Mouse (Mus musculus): ENCODE data around the gene Cnp. TPM values are rescaled to one million over a fixed set of nuclear protein-coding genes. Genes with fewer than 3 reads are reported as not detected.

Cnp gene
- polyA plus RNA-seq, 1 experiment from 2014 or later, result 14.2 TPM

- ATAC-seq (ENCODE audit: insufficient read depth), result peak; percentile 3; the same call in 1 of the 2 replicates
- 8% methylated on average over 11 of the region's 11 CpGs for WGBS (ENCODE audit: insufficient replicate concordance)
- H3K36me3 ChIP-seq (replicated peaks), result peaks cover 3% of the 10 kb centered on the region; the same call in 1 of the 2 replicates
- H3K27ac ChIP-seq (replicated peaks), result peak within 1 kb of the TSS; percentile 82
- H3K9ac ChIP-seq, result peak within 1 kb of the TSS; percentile 85
- H3K4me3 ChIP-seq (replicated peaks), result peak within 1 kb of the TSS; percentile 92
- no peaks in the 10 kb centered on the region for H3K9me3 ChIP-seq (replicated peaks)
- H3K4me1 ChIP-seq (replicated peaks), result peaks cover 63% of the 10 kb centered on the region
- H3K27me3 ChIP-seq, result no peaks in the 10 kb centered on the region
- peak within 1 kb of the TSS; percentile 86 for H3K4me2 ChIP-seq
These were observed 45.3 kb downstream of the Cnp start, which contains the start of gene Dnajc7 for GRCm38 (mm10) chr11:100619982-100620381. Gene Dnajc7 (minus strand): TSS chr11:100620168.

GRCm38 (mm10) chr11:100622714-100623113 lies 48.0 kb downstream of the Cnp start:
- peak overlapping the region; percentile 78 for H3K27ac ChIP-seq (replicated peaks)
- H3K36me3 ChIP-seq (replicated peaks), result peaks cover 20% of the 10 kb centered on the region
- no peaks in the 10 kb centered on the region for H3K9me3 ChIP-seq (replicated peaks)
- H3K27me3 ChIP-seq, result no peaks in the 10 kb centered on the region
- H3K4me3 ChIP-seq (replicated peaks), result peak overlapping the region; percentile 89
- H3K4me2 ChIP-seq, result peak overlapping the region; percentile 72
- peak overlapping the region; percentile 77 for H3K9ac ChIP-seq
- ATAC-seq (ENCODE audit: insufficient read depth), result peak; percentile 76
- under 1% methylated on average over 24 of the region's 24 CpGs for whole genome bisulfite sequencing (ENCODE audit: insufficient replicate concordance)
- peaks cover 70% of the 10 kb centered on the region for H3K4me1 ChIP-seq (replicated peaks)

- Histone ChIP-seq H3K4me2 (peak overlapping the region; percentile 72), H3K4me3 (replicated peaks) (peak overlapping the region; percentile 89), H3K9ac (peak overlapping the region; percentile 77; the same call in 1 of the 2 replicates), H3K27ac (replicated peaks) (peak overlapping the region; percentile 78), H3K36me3 (replicated peaks) (peaks cover 20% of the 10 kb centered on the region), H3K4me1 (replicated peaks) (peaks cover 68% of the 10 kb centered on the region), H3K9me3 (replicated peaks) (no peaks in the 10 kb centered on the region), H3K27me3 (no peaks in the 10 kb centered on the region)
- WGBS (ENCODE audit: insufficient replicate concordance), result 46% methylated on average over 5 of the region's 5 CpGs
- ATAC-seq (ENCODE audit: insufficient read depth), result no peak
These were observed 49.2 kb downstream of the Cnp start for GRCm38 (mm10) chr11:100623867-100624266.

- 84% methylated on average over 23 of the region's 23 CpGs for WGBS (ENCODE audit: insufficient replicate concordance)
- Histone ChIP-seq H3K4me1 (replicated peaks) (peaks cover 57% of the 10 kb centered on the region), H3K4me2 (0 out of 2 replicates have a peak overlapping the region, but pooled peaks have one; percentile 36)
These were observed 51.3 kb downstream of the Cnp start for GRCm38 (mm10) chr11:100625754-100626700.

GRCm38 (mm10) chr11:100626701-100627195 lies 52.0 kb downstream of the Cnp start:
- Histone ChIP-seq H3K9ac (no peak overlapping the region), H3K27me3 (0 out of 2 replicates have a peak, but pooled peaks cover 7% of the 10 kb centered on the region), H3K27ac (replicated peaks) (peak overlapping the region; percentile 62), H3K4me2 (peak overlapping the region; percentile 36), H3K4me1 (replicated peaks) (peaks cover 56% of the 10 kb centered on the region), H3K36me3 (replicated peaks) (peaks cover 20% of the 10 kb centered on the region), H3K9me3 (replicated peaks) (no peaks in the 10 kb centered on the region), H3K4me3 (replicated peaks) (no peak overlapping the region)
- 11% methylated on average over 9 of the region's 9 CpGs for WGBS (ENCODE audit: insufficient replicate concordance)
- peak; percentile 49 for ATAC-seq (ENCODE audit: insufficient read depth)

More at GRCm38 (mm10) chr11:100625754-100626700, 51.3 kb downstream of the Cnp start:
- Histone ChIP-seq H3K36me3 (replicated peaks) (peaks cover 20% of the 10 kb centered on the region), H3K4me3 (replicated peaks) (no peak overlapping the region), H3K27me3 (0 out of 2 replicates have a peak, but pooled peaks cover 7% of the 10 kb centered on the region), H3K27ac (replicated peaks) (peak overlapping the region; percentile 45), H3K9me3 (replicated peaks) (no peaks in the 10 kb centered on the region), H3K9ac (no peak overlapping the region)
- no peak for ATAC-seq (ENCODE audit: insufficient read depth)

- no peak for ATAC-seq (ENCODE audit: insufficient read depth)
- H3K9ac ChIP-seq, result no peak overlapping the region
- 0 out of 2 replicates have a peak, but pooled peaks cover 7% of the 10 kb centered on the region for H3K27me3 ChIP-seq
- H3K36me3 ChIP-seq (replicated peaks), result peaks cover 20% of the 10 kb centered on the region
- no peak overlapping the region for H3K4me3 ChIP-seq (replicated peaks)
- WGBS (ENCODE audit: insufficient replicate concordance), result 58% methylated on average over 5 of the region's 5 CpGs
- H3K9me3 ChIP-seq (replicated peaks), result no peaks in the 10 kb centered on the region
- no peak overlapping the region for H3K27ac ChIP-seq (replicated peaks)
- H3K4me2 ChIP-seq, result no peak overlapping the region
- H3K4me1 ChIP-seq (replicated peaks), result peaks cover 51% of the 10 kb centered on the region
These were observed 53.4 kb downstream of the Cnp start for GRCm38 (mm10) chr11:100628056-100628455.

GRCm38 (mm10) chr11:100628862-100629352 lies 54.2 kb downstream of the Cnp start:
- WGBS (ENCODE audit: insufficient replicate concordance), result 51% methylated on average over 13 of the region's 13 CpGs
- Histone ChIP-seq H3K4me3 (replicated peaks) (no peak overlapping the region), H3K4me2 (no peak overlapping the region), H3K9me3 (replicated peaks) (no peaks in the 10 kb centered on the region), H3K36me3 (replicated peaks) (peaks cover 20% of the 10 kb centered on the region), H3K27ac (replicated peaks) (no peak overlapping the region), H3K4me1 (replicated peaks) (peaks cover 43% of the 10 kb centered on the region), H3K9ac (no peak overlapping the region), H3K27me3 (0 out of 2 replicates have a peak, but pooled peaks cover 7% of the 10 kb centered on the region)
- no peak for ATAC-seq (ENCODE audit: insufficient read depth)

GRCm38 (mm10) chr11:100634530-100634929 lies 59.8 kb downstream of the Cnp start:
- H3K9me3 ChIP-seq (replicated peaks), result no peaks in the 10 kb centered on the region
- peaks cover 46% of the 10 kb centered on the region for H3K27me3 ChIP-seq
- no peak for ATAC-seq (ENCODE audit: insufficient read depth)
- no peak overlapping the region for H3K4me2 ChIP-seq
- no peaks in the 10 kb centered on the region for H3K4me1 ChIP-seq (replicated peaks)
- H3K36me3 ChIP-seq (replicated peaks), result no peaks in the 10 kb centered on the region
- no peak overlapping the region for H3K27ac ChIP-seq (replicated peaks)
- H3K9ac ChIP-seq, result no peak overlapping the region
- 51% methylated on average over 7 of the region's 7 CpGs for WGBS (ENCODE audit: insufficient replicate concordance)
- H3K4me3 ChIP-seq (replicated peaks), result no peak overlapping the region

- H3K9me3 ChIP-seq (replicated peaks), result no peaks in the 10 kb centered on the region
- no peak overlapping the region for H3K27ac ChIP-seq (replicated peaks)
- ATAC-seq (ENCODE audit: insufficient read depth), result no peak
- H3K36me3 ChIP-seq (replicated peaks), result no peaks in the 10 kb centered on the region
- peak overlapping the region; percentile 55 for H3K4me2 ChIP-seq
- WGBS (ENCODE audit: insufficient replicate concordance), result 7% methylated on average over 52 of the region's 52 CpGs
- H3K4me1 ChIP-seq (replicated peaks), result peaks cover 8% of the 10 kb centered on the region; the same call in 1 of the 2 replicates
- peak overlapping the region; percentile 12; the same call in 1 of the 2 replicates for H3K4me3 ChIP-seq (replicated peaks)
- no peak overlapping the region for H3K9ac ChIP-seq
- peaks cover 58% of the 10 kb centered on the region for H3K27me3 ChIP-seq
These were observed 65.6 kb downstream of the Cnp start for GRCm38 (mm10) chr11:100640159-100640906.
